Mouse (Mus musculus): ENCODE measurements at regions not wholly inside any gene's neighbourhood (a gene's known extent, or its start where the extent isn't known, plus 50 kb on each side); places are given as distances from the start of the nearest gene placed in this dataset.

- no peak for DNase-seq (ENCODE audit: low spot score)
These were observed 126.8 kb upstream of the Bmp4 start for GRCm38 (mm10) chr14:46517258-46517657.

DNA sequence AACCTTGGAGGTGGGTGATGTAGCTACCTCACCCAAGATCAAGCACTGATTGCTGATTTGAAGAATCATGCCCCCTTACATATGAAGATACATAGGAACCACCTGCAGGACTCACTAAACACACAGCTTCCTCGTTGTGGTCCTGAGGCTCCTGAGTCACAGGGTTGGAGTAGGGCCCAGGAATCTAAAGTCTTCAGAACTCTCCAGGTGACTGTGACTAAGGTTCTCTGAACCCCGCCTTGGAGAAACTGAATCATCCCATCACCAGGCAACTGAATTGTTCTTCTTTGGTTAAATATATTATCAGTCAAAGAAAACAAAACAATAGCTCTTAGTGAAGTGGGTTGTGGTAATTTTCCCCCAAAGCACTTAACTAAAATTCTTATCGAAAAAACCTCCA lies 125.8 kb upstream of the Bmp4 start:
- DNase-seq (ENCODE audit: low spot score) = no peak

- no peak for DNase-seq (ENCODE audit: low spot score)
These were observed 123.9 kb upstream of the Bmp4 start for GRCm38 (mm10) chr14:46514262-46514932.

- no peak for DNase-seq (ENCODE audit: low spot score)
These were observed 121.6 kb upstream of the Bmp4 start for GRCm38 (mm10) chr14:46512118-46512517.

GRCm38 (mm10) chr14:46508871-46509270 lies 118.4 kb upstream of the Bmp4 start:
- DNase-seq (ENCODE audit: low spot score) = no peak

DNA sequence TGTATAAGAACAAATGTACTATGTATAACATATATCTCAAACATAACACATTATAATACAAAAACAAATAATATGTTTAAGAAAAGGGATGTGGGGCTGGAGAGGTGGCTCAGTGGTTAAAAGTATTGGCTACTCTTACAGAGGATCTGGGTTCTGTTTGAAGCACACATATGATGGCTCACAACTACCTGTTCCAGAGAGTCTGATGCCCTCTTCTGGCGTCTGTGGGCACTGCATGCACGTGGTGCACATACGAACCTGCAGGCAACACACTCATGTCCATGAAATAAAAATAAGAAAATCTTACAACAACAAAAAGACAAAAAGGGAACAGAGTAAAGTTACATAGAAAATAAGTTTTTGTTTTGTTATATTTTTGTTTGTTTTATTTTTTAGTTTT lies 114.8 kb upstream of the Bmp4 start:
- DNase-seq (ENCODE audit: low spot score) = no peak

DNA sequence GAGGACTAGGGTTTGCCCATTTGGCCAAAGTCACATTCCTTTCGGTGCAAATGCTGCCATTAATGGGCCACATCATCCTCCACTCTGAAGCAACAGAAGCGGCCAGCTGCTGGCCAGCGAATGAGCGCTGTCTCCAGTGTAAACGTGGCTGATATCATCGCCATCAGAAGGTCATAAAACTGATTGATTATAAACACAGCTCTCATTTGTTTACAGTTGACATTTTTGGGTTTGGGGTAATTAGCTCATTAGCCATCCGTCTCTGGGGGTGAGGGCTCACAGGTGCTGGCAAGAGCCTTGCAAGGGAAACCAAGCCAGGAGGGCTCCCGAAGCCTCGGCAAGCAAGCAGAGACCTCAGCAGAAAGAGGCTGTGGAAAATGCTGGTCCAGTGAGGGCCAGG lies 101.1 kb upstream of the Bmp4 start:
- no peak for DNase-seq (ENCODE audit: low spot score)

GRCm38 (mm10) chr14:46491182-46491581 lies 100.7 kb upstream of the Bmp4 start:
- no peak for DNase-seq (ENCODE audit: low spot score)

DNA sequence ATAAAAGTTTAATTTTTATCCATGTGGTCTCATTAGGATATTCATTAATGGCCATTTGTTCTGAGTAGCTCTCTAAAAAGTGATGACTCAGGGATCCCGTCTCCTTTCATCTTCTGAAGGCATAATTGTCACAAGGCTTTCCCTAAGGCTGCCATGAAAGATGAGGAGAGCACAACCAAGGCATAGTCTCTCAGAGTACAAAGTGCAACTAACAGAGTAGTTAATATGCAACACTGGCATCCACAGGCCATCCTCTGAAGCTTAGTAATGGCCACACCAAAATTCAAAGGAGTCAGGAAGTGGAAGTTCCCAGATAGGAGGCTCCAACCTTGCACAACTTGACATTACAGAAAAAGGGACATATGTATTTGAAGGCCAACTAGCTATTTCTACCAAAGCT lies 97.1 kb upstream of the Bmp4 start:
- DNase-seq (ENCODE audit: low spot score) = no peak

DNA sequence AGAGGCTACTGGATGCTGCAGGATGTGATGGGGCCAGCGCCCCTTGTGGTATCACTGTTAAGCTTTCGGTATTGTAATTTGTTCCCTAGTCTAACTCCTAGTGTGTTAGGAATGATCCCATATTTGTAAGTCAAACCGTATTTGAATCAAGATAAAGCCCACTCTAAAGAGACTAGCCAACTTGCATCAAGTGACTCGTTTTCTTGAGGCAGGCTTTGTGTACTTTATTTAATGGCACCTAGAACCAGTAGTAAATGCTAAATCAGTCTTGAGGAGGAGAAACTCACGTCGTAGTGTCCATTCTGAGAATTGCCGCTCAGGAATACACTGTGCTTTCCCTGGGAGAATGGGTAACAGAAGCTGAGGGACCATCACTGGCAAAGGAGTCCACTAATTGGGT lies 89.9 kb upstream of the Bmp4 start:
- DNase-seq (ENCODE audit: low spot score) = no peak

- DNase-seq (ENCODE audit: low spot score) = no peak
These were observed 85.5 kb upstream of the Bmp4 start for GRCm38 (mm10) chr14:46475945-46476344.

DNA sequence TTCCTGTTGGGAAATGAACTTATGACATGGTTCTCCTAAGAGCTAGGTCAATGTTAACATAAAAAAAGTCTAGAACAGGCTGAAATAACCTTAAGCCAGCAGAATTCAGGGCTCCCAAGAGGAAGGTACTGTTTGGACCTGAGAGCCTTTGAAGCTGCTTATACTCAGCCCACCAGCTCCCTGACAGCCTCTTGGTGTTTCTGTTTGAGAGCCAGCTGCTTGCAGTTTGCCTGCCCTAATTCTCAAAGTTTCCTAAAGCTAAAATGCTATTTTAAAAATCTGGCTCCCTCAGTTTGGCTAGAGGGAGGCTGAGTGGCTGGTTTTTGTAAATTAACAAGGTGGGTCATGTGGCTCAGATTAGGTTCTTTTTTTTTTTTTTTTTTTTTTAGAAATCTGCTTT lies 72.5 kb upstream of the Bmp4 start:
- DNase-seq (ENCODE audit: low spot score) = no peak

DNA sequence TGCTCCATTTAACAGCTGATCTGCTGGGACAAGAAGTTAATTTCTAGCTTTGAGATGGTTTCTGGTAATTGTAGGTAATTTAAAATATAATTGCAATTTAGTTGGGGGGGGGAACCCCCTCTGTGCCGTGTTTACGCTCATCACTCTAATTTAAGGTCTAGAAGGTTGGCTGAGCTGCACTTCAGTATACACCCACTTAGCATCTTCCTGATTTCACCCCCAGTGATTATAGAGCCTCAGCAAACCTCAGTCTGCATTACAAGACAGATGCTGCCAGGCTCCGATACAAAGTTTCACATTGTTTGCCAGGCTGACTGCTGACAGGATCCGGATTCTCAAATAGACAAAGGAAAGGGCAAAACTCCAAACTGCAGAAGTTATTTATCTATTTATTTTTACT lies 71.5 kb upstream of the Bmp4 start:
- no peak for DNase-seq (ENCODE audit: low spot score)

DNA sequence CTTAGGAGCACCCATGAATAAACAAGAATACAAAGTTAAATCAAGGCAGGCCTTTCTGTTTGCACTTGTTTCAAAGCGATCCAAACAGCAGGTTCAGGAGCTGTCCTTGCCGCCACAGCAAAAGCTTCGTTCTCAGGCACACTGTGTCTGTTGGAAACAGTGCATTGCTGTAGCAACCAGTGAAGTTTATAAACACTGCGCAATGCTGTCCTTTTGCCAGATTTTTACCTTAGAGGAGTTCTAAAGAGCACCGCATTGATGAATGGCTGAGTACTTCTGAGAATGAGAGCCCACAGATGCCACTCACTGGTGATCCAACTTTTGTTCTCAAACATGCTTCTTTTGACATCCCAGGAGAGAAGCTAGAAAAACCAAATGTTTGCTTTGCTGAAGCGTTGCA lies 64.0 kb upstream of the Bmp4 start:
- DNase-seq (ENCODE audit: low spot score) = no peak

- DNase-seq (ENCODE audit: low spot score) = no peak
These were observed 51.2 kb upstream of the Bmp4 start for GRCm38 (mm10) chr14:46441696-46442095.

All from urinary bladder, postnatal 25 days (tissue).